Mouse (Mus musculus) lung, postnatal 0 days (tissue): Measurements from ENCODE around the gene Ptpn4.

Experiments used
- CTCF ChIP-seq: IDR thresholded peaks from 2 replicates; pipeline ENCODE4 v1.5.1; 2016; ENCODE audit warnings: antibody characterized with exemption, mild to moderate bottlenecking
- EP300 ChIP-seq: IDR thresholded peaks from 2 replicates; pipeline ENCODE4 v1.6.1; 2016; ENCODE audit warnings: antibody characterized with exemption, mild to moderate bottlenecking, control low read depth

GRCm38 (mm10) chr1:119805984-119806383 lies 31.4 kb downstream of the Ptpn4 start:
- TF ChIP-seq EP300 = no peak
- no peak for TF ChIP-seq CTCF
